Mouse (Mus musculus): ENCODE data around the gene Tmem56.

The Tmem56 gene

DNA sequence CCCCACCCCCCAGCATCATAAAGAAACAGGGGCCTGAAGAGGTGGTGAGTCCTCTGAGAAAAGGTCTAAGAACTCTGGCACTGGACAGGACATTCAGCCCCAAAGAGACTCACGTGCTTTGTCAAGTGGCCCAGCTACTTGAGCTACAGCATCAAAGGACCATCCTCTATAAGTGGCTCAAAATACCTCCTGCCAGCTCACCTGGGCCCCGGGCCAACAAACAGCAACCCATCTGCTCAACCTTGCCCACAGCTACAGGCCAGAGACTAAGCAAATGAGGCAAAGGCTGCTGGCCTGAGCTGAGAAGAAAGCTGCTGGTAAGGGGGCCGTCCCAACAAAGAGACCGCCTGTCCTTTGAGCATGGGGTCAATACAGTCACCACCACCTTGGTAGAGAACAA lies 5.3 kb downstream of the Tmem56 start:
- DNase-seq (ENCODE audit: low spot score in 2 of 2): peak; percentile 27 to 40

DNA sequence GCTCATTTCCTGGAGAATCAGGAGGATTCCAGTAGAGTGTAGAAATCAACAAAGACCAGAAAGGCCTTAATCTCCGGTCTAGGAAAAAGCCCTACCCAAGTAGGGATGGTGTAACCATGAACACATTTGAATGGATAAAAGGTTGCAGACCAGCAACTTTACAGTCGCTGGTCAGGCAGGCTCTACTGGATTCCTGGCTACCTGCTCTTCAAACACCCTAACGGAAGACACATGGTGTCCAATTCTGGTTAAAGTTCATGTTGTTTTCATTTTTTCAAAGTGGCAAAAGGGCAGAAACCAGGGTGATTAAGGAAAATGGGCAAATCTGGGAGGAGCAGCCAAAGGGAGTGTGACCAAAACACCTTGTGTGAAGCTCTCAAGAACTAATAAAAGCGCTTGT lies 5.9 kb downstream of the Tmem56 start:
- DNase-seq (ENCODE audit: low spot score in 2 of 2): no peak

DNA sequence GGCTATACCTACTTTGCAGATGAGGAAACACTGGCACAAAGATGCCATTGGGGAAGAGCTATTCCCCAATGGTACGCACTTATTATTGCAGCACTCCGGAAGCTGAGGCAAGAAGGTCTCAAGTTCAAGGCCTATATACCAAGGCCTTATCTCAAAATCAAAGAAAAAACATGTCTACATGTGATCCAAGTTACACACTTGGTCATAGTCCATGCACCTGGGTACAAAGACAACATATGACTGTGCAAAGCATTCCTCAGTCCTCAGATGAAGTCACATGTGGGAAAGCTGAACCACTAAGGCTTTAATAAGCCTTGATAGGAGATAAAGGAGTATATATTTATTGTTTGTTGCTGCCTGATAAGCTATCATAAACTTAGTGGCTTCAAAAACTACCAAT lies 8.9 kb downstream of the Tmem56 start:
- no peak for DNase-seq (ENCODE audit: low spot score in 2 of 2)

DNA sequence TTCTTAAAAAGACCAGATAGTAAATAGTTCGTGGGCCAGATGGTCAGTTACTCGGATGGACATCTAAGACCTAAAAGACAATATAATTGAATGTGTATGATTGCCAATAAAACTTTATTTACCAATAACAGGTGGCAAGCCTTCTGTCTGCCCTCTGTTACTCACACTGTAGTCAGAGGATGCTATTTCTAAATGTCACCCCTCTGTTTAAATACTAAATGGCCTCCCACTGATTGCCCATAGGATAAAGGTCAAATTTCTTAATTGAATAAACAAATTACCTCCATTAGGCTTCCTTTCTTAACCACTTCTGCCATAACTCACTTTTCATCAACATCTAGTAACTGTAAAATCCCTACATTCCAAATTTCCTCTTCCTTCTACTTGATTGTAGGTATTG lies 10.3 kb downstream of the Tmem56 start:
- no peak for DNase-seq (ENCODE audit: low spot score in 2 of 2)

DNA sequence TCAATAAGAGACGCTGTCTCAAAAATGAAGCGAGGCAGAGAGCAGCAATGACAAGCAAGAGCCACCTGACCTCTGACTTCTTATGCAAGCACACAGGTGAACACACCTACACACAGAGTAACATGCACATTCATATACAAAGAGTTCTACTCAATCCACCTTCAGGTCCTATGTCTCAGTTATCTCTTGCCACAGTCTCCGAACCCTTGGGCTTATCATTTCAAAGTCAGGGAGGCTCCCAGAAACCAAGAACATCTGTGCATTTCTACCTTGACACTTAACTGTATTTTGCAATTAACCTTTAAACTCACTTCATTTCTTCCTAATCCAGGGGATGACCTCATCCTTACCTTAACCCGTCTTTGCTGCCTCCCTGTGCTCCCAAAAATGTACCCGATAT lies 15.6 kb downstream of the Tmem56 start:
- DNase-seq (ENCODE audit: low spot score in 2 of 2): no peak

DNA sequence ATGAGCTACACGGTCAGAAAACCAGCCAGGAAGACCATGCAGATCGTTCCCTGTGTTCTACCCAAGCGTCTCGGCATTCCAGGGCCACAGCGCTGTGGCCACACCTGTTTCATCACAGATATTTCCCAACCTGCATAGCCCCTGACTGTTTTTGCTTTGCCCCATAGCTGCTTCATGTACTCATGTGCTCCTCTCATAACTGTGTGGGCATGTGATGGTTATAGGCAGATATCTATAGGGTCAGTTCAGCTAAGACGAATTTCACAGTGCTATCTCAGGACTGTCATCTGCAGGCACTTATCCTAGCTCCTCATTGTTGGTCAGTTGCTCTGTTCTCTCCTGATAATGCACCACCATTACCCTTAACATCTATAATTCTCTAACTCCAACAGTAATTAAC lies 18.7 kb downstream of the Tmem56 start:
- DNase-seq (ENCODE audit: low spot score in 2 of 2): no peak

DNA sequence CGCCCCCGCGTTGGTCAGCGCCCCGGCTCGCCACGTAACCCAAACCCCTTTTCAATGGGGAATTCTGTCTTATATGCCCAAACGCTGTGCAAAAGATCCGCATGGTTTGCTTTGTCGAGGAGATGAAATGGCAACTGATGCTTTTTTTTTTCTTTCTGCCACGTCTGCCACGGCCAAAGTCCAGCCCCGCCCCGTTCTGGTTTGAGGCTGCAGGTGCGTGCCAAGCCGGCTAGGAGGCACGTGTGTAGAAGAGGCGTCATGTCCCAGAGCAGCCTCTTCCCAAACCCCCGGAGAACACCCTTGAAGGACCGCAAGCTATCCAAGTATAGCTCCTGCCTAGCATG lies 19.7 kb downstream of the Tmem56 start:
- peak; percentile 5 to 6 for DNase-seq (ENCODE audit: low spot score in 2 of 2)

DNA sequence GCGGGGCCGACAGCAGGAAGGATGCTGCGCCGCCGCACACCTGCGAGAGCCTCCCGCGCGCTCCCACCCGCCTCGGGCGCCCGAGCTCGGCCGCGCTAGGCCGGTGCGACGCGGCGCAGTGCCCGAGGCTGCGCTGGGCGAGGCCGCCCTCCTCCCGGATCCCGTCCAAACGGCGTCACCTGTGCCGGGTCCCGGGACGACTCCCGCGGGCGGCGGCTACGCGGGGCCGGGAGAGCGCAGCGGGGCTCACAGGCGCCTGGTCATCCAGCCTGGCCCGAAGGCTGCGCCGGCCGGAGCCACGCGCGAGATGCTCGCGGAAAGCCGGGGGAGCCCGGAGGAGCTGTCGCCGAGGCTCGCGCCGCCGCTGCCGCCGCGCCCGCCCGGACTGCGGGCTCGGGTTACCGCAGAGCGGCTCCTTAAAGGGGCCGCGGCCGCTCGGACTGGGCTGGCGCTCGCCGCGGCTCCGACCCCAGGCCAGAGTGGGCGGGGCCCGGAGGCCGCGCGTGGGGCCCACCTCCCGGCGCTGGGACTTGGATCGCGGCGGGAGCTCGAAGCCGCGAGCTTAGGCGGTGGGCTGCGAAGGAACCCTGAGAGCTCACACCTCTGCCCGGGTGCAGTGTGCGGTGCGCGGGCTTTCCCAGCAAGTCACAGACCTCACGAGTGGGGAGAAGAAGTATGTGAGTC lies 20.2 kb downstream of the Tmem56 start:
- peak; percentile 29 to 33 for DNase-seq (ENCODE audit: low spot score in 2 of 2)

DNA sequence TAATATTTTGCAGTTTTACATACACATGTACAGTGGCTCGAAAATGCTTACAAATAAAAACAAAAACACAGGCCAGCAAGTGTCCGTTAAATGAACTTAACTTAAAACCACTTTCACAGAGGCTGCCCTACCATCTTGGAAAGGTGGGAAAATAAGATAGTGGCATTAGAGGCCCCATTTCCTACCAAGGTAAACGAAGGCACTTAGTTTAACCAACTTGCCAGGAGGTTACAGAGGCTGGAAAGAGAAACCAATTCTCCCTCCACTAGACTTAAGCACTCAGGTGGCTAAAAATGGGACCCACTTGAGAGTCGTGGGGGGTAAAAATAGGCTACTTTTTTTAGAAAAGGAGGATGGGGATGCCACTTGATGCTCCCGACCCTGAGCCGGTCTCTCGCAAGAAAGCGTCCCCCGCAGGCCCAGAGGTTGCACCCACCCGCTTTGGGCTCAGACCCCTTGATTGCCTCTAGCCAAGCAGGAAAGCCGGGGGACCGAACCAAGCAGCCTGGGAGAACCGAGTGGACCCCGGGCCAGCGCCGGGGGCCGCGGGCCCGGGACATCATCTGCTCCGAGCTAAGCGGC lies 20.9 kb downstream of the Tmem56 start:
- no peak for DNase-seq (ENCODE audit: low spot score in 2 of 2)

DNA sequence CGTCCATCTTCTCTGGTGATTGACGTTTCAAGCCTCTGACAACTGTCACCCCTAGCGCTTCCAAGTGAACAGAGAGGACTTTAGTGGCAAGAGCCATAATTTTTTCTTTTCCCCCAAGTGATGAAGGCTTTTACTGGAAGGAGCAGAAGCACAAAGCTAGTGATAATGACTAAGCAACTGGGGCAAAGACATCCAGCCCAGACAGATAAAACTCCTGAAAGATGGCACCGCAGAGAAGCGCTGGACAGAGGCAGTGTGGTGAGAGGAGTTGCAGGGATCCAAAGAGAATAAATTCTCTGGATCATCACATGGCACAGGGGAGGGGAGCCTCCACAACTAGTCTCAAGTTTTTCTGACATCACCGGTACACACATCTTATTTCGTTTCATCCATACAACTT lies 21.6 kb downstream of the Tmem56 start:
- no peak for DNase-seq (ENCODE audit: low spot score in 2 of 2)

DNA sequence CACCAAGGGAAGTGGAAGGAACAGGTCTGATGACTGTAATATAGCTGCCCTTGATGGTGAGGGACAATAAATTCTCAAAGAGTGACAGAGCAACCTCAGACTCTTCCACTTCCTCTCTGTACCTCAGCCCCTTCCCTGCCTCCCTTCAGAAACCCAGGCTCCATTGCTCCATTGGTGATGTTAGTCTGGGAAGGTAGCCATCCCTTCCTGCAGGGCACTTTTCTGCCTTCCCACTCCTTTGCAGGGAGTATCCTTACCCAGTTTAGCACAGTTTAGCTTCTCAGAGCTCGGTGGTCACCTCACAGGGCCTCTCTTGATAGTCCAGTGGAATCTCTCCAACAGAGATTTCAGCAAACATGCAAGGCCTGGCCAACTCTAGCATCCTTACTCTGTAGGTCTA lies 22.1 kb downstream of the Tmem56 start:
- DNase-seq (ENCODE audit: low spot score in 2 of 2): no peak

DNA sequence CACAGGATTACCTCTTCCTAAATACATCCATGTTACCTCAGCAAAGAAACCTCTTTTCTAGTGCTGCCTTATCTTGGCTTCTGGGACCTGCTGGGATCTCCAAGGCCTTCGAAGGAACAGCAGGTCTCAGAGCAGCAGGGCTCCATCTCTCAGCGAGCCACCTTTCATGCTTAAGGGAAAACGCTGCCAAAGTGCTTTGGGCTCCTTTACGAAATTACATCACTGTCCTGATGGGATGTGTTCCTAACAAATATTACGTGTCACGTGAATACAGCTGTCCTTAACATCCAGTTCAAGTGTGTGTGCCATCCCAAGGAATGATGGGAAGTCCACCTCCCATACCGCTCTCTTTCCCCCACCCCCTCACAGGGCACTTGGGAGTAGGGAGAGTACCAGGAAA lies 22.9 kb downstream of the Tmem56 start:
- DNase-seq (ENCODE audit: low spot score in 2 of 2): no peak

DNA sequence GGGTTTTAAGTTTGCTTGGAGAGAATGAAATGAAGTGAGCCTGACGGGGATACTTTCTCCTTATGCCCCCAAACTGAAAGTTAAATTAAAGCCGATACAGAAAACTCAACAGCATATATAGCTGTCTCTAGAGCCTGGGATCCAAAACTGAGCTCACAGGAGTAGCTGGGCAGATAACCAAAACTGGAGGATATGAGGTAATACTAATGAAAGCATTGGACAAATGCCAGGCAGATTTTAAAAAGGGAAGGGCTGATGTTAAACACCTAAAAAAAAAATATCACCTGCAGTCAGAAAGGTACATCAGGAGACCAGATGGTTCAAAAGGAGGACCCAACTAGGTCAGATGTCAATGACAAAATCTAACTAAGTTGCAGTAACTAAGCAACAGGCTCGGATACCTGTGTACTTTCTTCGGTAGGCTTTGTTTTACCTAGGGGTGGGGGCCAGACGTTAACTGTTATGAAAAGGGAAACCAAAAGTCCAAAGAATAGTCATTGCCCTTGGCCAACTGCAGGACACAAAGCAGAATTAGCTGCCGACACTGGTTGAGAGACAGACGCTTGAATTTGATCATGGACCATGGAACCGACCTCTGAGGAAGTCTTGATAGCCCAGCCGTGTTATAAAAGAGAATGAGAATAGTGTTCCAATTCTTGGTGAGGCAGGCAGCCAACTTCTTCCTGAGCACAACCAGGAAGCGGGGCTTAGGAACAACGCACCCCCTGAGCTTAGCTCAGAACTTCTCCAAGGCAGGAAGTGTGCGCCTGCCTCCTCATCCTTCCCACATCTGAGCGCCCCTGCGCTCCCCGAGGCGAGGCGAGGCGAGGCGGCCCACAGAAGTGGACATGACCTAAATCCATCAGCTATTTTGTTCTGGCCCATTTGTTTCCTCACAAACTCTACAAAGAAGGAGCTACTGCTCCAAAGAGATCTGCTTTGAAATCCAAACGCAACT lies 24.1 kb downstream of the Tmem56 start:
- DNase-seq (ENCODE audit: low spot score in 2 of 2): peak; percentile 12 to 15

DNA sequence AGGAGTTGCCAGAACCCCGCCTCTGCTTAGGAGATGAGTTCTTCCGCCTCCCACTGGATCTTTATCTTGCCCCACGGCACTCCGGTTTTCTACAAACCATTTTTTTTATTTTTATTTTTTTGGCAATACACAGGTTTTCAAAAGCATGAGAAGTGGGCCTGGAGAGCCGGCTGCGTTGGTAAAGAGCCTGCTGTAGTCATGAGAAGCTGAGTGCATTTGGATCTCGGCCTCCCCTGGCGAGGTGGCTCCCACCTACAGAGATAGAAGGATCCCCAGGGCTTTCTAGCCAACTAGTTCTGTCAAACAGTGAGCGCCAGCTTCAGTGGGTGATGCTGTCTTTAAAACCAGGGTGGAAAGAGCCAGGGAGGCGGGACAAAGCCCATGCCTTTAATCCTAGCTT lies 25.5 kb downstream of the Tmem56 start:
- no peak for DNase-seq (ENCODE audit: low spot score in 2 of 2)

DNA sequence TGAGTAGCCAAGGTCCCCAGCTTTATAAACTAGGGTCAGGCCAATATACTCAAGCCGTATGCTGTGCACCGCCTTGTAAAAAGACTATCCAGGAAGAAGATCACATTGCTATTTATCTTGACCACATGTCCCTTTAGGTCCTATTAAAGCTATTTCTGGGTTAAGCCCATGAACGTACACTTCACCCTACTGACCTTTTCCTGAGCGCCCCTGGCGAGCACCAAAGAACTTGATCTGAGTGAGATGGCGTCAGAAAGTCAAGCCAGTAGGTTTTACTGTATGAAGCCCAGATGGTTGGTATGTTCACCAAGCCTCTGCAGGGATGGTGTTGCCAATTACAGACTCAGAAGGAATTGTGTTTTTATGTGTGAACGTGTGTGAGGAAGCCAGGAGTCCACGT lies 26.8 kb downstream of the Tmem56 start:
- DNase-seq (ENCODE audit: low spot score in 2 of 2): no peak

DNA sequence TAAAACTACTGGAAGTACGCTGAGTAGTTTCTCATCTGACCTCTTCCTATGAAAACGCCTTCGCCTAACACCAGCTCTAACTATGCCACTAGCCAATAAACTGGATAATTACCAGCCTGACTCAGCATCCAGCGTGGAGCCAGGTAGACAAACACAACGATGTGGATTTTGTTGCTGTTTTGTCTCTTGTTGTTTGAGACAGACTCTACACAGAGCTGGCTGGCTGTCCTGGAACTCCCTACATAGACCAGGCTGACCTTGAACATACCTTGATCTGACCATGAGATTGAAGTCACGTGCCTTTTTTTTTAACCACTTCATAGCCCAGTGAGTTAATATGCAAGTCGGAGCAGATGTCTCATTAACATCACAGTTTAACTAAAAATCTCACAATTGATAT lies 27.4 kb downstream of the Tmem56 start:
- DNase-seq (ENCODE audit: low spot score in 2 of 2): no peak

DNA sequence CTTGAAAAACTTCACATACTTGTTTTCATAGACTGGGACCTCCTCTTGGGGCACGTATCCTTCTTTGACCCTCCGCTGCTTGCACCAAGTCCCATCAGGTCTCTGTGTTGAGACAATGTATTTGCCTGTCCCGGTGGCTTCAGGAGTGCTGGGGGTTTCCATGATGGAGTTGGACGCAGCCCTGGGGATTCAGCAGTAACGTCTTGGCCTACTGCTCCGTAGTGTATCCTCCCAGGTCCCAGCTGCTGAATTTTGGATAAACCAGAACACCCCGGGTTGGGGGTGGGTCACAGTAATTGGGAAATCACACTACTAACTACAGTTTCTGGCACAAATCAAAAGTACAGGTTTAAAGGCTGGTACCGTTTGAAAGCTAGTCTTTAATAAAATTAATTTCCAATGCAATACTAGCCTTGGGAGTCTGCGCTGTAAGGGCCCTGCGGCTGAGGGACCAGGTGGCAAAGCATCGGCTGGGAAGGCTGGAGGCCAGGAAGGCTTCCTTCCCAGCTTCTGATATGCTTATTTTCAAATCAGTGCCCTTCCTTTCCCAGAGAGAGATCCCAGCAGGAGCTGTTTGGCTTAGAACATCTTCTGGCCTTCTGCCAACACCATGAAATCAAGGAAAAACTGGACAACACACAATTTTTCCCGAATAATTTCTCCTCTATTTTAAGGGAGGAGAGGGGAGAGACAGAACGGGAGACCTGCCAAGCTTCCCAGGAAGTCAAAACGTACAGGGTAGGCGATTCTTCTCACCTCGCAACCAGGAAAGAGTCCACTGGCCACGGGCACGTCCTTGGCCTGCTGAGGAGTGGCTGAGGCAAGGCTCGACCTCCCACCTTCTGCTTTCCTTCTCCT lies 32.1 kb downstream of the Tmem56 start:
- peak; percentile 41 to 43 for DNase-seq (ENCODE audit: low spot score in 2 of 2)

DNA sequence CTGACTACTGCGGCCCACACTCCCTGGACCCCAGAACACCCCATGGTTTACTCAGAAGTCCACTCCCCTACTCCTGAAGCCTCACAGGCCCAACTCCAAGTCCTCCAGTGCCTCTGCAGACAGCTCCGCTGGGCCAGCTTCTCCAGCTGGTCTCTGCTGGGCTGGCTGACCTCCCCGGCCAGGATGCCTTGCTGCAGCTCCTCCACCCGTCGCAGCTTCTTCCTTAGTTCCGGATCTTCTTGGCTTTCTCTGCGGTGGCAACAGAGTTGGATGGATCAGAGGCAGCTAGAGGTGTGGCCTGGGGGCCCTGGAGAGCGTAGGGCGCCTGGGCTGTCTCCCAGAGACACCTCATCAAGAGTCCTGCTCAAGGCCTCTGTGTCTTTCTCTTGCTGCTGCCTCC lies 32.9 kb downstream of the Tmem56 start:
- peak; percentile 9 to 28 for DNase-seq (ENCODE audit: low spot score in 2 of 2)

DNA sequence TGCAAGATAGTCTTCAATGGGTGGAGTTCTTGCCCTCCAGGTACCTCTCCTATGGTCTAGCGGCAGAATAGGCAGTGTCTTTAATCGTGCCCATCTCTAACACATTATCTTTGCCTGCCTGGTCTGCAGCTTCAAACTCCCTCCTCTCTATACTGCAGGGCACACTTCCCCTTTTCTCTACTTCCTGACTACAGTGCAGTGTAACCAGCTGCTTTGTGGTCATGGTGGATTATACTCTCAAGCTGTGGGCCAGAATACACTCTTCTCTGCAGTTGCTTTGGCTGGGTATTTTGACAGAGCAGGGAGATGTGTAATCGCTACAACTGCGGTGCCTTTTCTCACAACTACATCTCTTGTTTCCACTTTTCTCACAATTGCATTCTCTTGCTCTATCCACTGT lies 40.0 kb downstream of the Tmem56 start:
- DNase-seq (ENCODE audit: low spot score in 2 of 2): no peak

DNA sequence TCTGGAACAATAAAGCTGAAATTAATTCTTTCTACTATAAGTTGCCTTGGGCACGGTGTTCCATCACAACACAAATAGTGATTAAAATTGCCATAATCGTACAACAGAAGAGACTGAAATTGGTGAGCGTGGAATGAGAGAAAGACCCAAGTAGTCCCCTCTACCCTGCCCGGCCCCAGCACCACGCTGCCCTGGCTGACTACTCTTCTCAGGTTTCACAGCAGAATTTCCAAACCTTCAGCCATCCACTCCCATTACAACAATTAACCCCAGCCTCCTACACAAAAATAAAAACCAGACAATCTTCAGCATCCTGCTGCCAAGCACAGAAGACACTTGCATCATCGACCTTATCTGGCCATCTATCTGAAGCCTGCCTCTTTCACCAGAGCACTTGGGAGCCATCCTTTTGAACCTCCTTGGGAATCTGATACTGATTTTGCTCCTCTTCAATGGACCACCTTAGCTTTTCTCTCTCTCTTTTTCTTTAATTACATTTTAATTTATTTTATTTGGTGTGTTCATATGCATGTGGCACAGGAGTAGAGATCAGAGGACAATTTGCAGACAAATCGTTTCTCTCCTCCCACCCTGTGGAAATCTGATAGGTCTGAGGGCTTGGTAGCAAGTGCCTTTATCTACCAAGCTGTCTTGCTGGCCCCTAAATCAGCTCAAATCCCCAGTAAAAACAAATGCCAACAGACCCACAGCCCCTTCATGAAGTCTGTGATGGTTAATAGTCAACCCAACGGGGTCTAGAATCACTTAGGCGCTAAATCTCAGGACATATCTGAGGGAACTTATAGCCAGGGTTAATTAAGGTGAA lies 40.6 kb downstream of the Tmem56 start:
- no peak for DNase-seq (ENCODE audit: low spot score in 2 of 2)
